Mouse (Mus musculus) embryo, embryonic 10 days (tissue): ENCODE measurements around the gene 1600014C10Rik.

ENCODE experiments used
- DNase-seq: peaks from one replicate; pipeline ENCODE4 v3.0.0-alpha.2; 2015; ENCODE audit warnings: low spot score

The 1600014C10Rik gene

GRCm38 (mm10) chr7:38184418-38184745, 1.4 kb downstream of the 1600014C10Rik start:
- no peak for DNase-seq

- no peak for DNase-seq
These were observed 1.8 kb downstream of the 1600014C10Rik start for GRCm38 (mm10) chr7:38184786-38185185.

GRCm38 (mm10) chr7:38186861-38187260, 3.8 kb downstream of the 1600014C10Rik start:
- no peak for DNase-seq

DNA sequence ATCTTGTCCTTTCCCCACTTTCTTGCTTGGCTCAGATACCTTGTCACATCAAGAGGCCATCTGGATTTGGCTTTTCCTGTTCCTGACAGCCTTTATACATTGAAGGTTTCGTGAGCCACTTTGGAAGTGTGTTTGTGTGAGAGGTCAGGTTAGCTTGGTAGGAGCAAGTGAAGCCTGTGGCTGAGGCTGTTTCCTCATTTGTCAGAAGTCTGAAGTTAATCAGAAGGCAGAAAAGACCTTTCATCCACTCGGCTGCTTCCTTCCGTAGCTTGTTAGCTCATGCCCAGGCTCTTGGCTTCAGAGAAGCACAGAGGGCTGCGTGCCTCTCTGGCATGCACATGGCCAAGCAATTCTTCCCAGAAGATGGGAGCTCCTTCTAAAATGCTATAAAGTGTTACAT, 4.8 kb downstream of the 1600014C10Rik start:
- no peak for DNase-seq

DNA sequence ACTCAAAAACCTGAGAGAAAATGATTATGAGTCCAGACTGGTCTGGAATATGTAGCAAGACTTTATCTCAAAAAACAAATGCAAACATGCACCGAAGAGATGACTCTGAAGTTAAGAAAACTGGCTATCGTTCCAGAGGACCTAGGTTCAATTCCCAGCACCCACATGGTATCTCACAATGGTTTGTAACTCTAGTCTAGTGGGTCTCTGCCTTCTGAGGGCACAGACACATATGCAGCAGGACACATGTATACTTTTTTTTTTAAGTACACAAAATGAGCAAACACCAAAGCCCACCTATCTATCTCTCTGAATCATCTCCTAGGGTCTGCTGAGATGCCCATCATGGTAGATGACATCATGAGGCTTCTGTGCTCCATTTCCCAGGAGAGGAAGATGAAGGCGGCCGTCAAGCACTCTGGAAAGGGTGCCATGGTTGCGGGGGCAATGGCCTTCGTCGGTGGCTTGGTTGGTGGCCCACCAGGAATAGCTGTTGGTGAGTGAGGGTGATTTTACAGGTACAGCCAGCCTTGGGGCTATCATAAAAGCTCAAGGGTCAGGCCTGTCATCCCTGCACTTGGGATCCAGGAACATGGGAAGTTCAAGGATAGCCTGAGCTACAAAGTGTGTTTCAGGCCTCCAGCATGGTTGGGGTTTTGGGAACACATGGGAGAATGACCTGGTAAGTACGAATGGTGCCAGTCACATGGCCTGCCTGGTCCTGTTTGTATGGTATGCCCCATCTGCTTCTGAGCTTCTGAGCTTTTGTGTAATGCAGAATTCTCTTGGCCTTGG, 5.5 kb downstream of the 1600014C10Rik start:
- no peak for DNase-seq

GRCm38 (mm10) chr7:38189136-38189982, 6.3 kb downstream of the 1600014C10Rik start:
- DNase-seq, result no peak

- no peak for DNase-seq
These were observed 7.2 kb downstream of the 1600014C10Rik start for GRCm38 (mm10) chr7:38190056-38190835.

- no peak for DNase-seq
These were observed 8.1 kb downstream of the 1600014C10Rik start for GRCm38 (mm10) chr7:38191146-38191545.

GRCm38 (mm10) chr7:38191571-38191970, 8.6 kb downstream of the 1600014C10Rik start:
- DNase-seq, result peak; percentile 46

DNA sequence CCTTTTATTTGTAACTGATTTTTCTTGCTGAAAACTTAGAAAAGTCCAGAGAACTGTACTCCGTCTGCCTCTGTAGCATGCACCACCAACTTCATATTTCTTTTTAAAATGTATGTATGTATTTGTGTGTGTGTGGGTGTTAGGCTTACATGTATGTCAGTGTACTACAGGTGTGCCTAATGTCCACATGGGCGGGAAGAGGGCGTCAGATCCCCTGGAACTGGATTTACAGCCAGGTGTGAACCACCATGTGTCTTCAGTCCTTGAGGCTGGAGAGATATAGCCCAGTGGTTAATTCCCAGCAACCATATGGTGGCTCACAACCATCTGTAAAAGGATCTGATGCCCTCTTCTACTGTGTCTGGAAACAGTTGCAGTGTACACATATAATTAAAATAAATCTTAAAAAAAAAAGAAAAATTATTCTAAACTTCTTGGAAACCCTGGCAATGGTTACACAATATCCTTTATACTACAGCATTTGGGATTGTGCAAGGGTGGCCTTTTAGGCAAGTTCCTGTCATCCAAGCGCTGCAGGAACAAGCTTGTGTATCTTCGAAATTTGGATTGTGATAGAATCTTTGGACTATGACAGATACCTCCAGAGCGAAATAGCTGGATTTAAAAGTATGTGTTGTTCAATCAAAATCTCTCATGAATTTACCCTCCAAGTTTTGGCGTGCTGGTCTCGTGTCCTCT, 17.0 kb downstream of the 1600014C10Rik start:
- no peak for DNase-seq

GRCm38 (mm10) chr7:38200606-38201289, 17.7 kb downstream of the 1600014C10Rik start:
- peak; percentile 96 for DNase-seq

GRCm38 (mm10) chr7:38201290-38201658, 18.3 kb downstream of the 1600014C10Rik start:
- DNase-seq, result no peak

- DNase-seq, result no peak
These were observed 21.3 kb downstream of the 1600014C10Rik start for GRCm38 (mm10) chr7:38204314-38204713.

DNA sequence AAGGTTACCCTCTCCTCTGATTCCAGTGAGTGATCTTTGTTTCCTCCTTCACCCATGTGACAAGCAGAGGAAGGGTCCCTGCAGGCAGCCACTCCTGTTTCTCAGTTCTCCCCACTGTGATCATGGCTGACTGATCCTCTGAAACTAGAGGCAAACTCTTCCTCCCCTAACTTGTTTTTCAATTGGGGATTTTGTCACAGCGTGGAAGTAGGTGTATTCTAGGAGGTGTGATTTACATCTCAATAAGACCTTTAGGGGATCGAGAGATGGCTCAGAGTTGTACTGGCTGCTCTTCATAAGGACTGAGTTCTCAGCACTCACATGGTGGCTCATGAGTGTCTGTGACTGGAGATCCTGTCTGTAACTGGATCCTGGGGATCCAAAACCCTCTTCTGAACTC, 22.8 kb downstream of the 1600014C10Rik start:
- no peak for DNase-seq

DNA sequence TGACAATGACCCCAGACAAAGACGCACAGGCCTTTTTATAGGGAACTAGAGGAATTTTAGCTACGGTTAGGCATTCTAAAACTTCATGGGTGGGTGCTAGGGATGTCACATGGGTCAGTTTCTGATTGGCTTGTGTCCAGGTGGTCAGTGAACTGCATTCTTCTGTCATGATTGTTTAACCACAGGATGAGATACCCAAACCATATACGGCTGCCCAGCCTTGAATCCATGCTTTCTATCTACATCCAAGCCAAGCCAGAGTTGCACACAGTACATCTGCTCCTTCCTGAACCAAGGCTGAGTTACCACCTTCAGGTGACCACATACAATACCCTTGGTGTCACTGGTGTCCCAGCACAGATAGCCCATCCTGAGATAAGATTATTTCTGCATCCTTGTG, 23.5 kb downstream of the 1600014C10Rik start:
- DNase-seq, result no peak

- DNase-seq, result no peak
These were observed 26.0 kb downstream of the 1600014C10Rik start for GRCm38 (mm10) chr7:38208969-38209368.

DNA sequence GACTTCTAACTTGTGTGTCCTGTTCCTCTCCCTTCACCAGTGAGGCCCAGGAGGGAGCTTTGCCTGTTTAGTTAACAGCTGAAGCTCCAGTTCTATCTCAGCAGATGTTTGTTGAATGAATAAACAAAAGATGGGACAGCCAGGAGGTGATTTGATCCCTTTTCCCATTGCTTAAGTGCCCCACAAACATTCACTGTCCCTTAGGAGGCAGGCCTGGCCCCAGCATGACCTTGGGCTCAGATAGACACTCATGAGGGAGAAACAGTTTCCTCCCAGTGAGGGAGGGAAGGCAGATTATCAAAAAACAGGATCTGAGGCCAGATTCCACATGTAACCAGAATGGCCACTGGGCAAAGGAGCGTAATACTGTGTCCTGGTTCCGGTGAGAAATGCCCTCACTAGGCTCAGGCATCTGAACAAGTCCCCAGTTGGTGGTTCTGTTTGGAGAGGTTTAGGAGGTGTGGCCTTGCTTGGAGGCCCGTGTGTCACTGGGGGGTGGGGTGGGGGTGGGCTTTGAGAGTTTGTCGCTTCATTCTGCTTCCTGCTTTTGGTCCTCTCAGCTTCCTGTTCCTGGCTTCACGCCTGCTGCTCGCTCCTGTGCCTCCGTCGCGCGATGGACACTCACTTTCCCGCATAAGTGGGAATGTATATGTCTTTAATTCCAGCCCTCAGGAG, 26.6 kb downstream of the 1600014C10Rik start:
- no peak for DNase-seq

GRCm38 (mm10) chr7:38212651-38213062, 29.6 kb downstream of the 1600014C10Rik start:
- no peak for DNase-seq

- no peak for DNase-seq
These were observed 31.6 kb downstream of the 1600014C10Rik start for GRCm38 (mm10) chr7:38214473-38215214.

GRCm38 (mm10) chr7:38215281-38215680, 32.3 kb downstream of the 1600014C10Rik start:
- no peak for DNase-seq
